8 mouse cellular contexts compared by ENCODE assay signal in the genomic region with DNA sequence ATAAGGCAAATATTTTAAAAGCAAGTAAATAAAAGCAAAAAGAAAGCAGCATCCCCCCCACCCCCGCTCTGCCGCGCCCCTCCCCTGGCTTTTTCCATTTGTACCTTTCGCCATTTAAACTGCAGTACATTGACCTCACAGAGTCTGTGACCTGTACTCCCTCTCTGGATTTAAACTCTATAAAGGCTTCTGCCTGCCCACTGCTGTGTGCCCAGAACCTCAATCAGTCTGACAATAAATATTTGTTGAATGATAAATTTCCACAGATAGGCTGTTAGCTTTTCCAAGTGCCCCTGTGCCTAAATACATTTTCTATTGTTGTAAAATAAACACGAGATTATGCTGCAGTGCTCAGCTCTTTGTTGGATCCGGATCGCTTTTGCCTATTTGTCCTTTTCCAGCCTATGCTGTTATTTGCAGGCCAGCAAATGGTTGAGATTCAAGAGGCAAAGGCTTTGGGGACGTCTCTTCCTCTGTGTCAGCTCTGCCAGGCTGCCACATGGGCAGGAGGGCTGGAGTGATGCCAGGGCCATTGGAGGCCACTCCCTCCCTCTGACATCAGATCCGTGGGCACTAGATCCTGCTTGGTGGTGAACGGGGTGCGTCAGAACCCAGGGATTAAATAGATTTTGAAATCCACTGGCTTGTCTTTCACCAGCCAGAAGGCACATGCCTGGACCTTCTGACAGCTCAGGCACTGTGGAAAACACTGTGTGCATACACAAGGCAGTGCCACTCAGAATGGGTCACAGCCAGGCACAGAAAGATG.
A peak's percentile ranks its signal among the peaks of the same experiment; 100 is the strongest.
DNase-seq lines count a peak whose midpoint lies in the region; ATAC-seq and TF ChIP-seq lines count a peak whose summit lies in the region.

No protein-coding gene starts in this region.

- intact Hi-C loops in heart, postnatal 36 days (cut with DNase I) = no loop called here

- TF ChIP-seq CTCF in forebrain, postnatal 0 days (IDR thresholded peaks at IDR 0.05; ENCODE audit: low read depth) = no peak
- no peak for TF ChIP-seq CTCF in midbrain, postnatal 0 days (IDR thresholded peaks at IDR 0.05)

- H3K9ac ChIP-seq in forebrain, postnatal 0 days = peak overlapping the region; percentile 31; the same call in 1 of the 2 replicates
- peak overlapping the region; percentile 42; the same call in 1 of the 2 replicates for H3K9ac ChIP-seq in midbrain, postnatal 0 days (replicated peaks; ENCODE audit: low read length, poor library complexity, severe bottlenecking)

- peak; percentile 96 to 98 for DNase-seq in adrenal gland, adult (ENCODE audit: inconsistent age in 2 of 2, low spot score in 1 of 2)
- DNase-seq in brain, adult 2 months (ENCODE audit: low read depth, low spot score) = peak; percentile 99
- peak; percentile 91 for DNase-seq in forebrain, postnatal 0 days
- peak; percentile 69 to 78 for DNase-seq in heart, postnatal 36 days
- peak; percentile 83 to 89 for DNase-seq in left cerebral cortex, adult 18-20 months (ENCODE audit: low spot score in 2 of 2)
- DNase-seq in midbrain, postnatal 0 days (ENCODE audit: low spot score) = peak; percentile 95
- DNase-seq in thymus, postnatal 14 days = no peak
- no peak for DNase-seq in thymus, postnatal 4 days

- H3K27ac ChIP-seq in forebrain, postnatal 0 days (ENCODE audit: low read depth, low read length) = peak overlapping the region; percentile 84
- peak overlapping the region; percentile 82 for H3K27ac ChIP-seq in midbrain, postnatal 0 days (ENCODE audit: low read depth, low read length)

- H3K4me1 ChIP-seq in forebrain, postnatal 0 days (ENCODE audit: insufficient read depth) = peaks cover 16% of the 10 kb centered on the region
- 0 out of 2 replicates have a peak, but pooled peaks cover 2% of the 10 kb centered on the region for H3K4me1 ChIP-seq in midbrain, postnatal 0 days (ENCODE audit: insufficient read depth, low read length)

- no peaks in the 10 kb centered on the region for H3K9me3 ChIP-seq in forebrain, postnatal 0 days (ENCODE audit: low read length)
- no peaks in the 10 kb centered on the region for H3K9me3 ChIP-seq in midbrain, postnatal 0 days (ENCODE audit: low read length)

- 0 out of 2 replicates have a peak overlapping the region, but pooled peaks have one; percentile 0 for H3K4me2 ChIP-seq in forebrain, postnatal 0 days (ENCODE audit: low read depth)
- H3K4me2 ChIP-seq in midbrain, postnatal 0 days (ENCODE audit: low read depth, low read length, poor library complexity, severe bottlenecking) = no peak overlapping the region

- H3K27me3 ChIP-seq in forebrain, postnatal 0 days (ENCODE audit: insufficient read depth, low read length) = no peaks in the 10 kb centered on the region
- H3K27me3 ChIP-seq in midbrain, postnatal 0 days (ENCODE audit: insufficient read depth, low read length) = no peaks in the 10 kb centered on the region

- 38% methylated on average over 11 of the region's 11 CpGs for WGBS in forebrain, postnatal 0 days
- 50% methylated on average over 11 of the region's 11 CpGs for WGBS in midbrain, postnatal 0 days

- no peak overlapping the region for H3K4me3 ChIP-seq in forebrain, postnatal 0 days (ENCODE audit: low read depth, low read length)
- no peak overlapping the region for H3K4me3 ChIP-seq in midbrain, postnatal 0 days (ENCODE audit: low read depth, low read length)

- H3K36me3 ChIP-seq in forebrain, postnatal 0 days (ENCODE audit: insufficient read depth) = no peaks in the 10 kb centered on the region
- no peaks in the 10 kb centered on the region for H3K36me3 ChIP-seq in midbrain, postnatal 0 days (ENCODE audit: insufficient read depth, low read length)

- ATAC-seq in forebrain, postnatal 0 days = peak; percentile 80
- ATAC-seq in midbrain, postnatal 0 days (ENCODE audit: low FRiP score) = peak; percentile 57

Comparison
In these comparisons a context has a peak if more than half of its experiments do, and no peak if none do; other contexts are left out.
1. DNase-seq: peak in adrenal gland, adult (2 of 2), brain, adult 2 months (single experiment), forebrain, postnatal 0 days (single experiment), heart, postnatal 36 days (2 of 2), left cerebral cortex, adult 18-20 months (2 of 2) and midbrain, postnatal 0 days (single experiment); none in thymus, postnatal 14 days (single experiment) and thymus, postnatal 4 days (single experiment).